Mouse (Mus musculus) limb, embryonic 15.5 days (tissue): ENCODE measurements at regions not wholly inside any gene's neighbourhood (a gene's known extent, or its start where the extent isn't known, plus 50 kb on each side); places are given as distances from the start of the nearest gene placed in this dataset.

Experiments used
- ATAC-seq: fragments of 200-750 bp; cut with Nextera tagmentation; 2 replicates; pipeline ENCODE4 v1.8.0; 2017; ENCODE audit warnings: low read depth, moderate TSS enrichment; ENCODE audit not compliant: insufficient number of reproducible peaks, low FRiP score, low TSS enrichment
- H3K27ac ChIP-seq: fragments of 300-500 bp; sonication (generic); 2 replicates; pipeline ENCODE4 v1.5.1; 2015; ENCODE audit warnings: moderate library complexity, mild to moderate bottlenecking, inconsistent platforms
- H3K27me3 ChIP-seq: fragments of 300-500 bp; sonication (generic); 2 replicates; pipeline ENCODE4 v1.6.1; 2015; ENCODE audit warnings: inconsistent platforms
- H3K36me3 ChIP-seq: fragments of 300-500 bp; sonication (generic); 2 replicates; pipeline ENCODE4 v1.6.1; 2015; ENCODE audit warnings: inconsistent platforms
- H3K4me1 ChIP-seq: fragments of 300-500 bp; sonication (generic); 2 replicates; pipeline ENCODE4 v1.6.1; 2015; ENCODE audit warnings: inconsistent platforms
- H3K4me2 ChIP-seq: fragments of 300-500 bp; sonication (generic); 2 replicates; pipeline ENCODE4 v1.6.1; 2015; ENCODE audit warnings: mild to moderate bottlenecking, inconsistent platforms
- H3K4me3 ChIP-seq: fragments of 300-500 bp; sonication (generic); 2 replicates; pipeline ENCODE4 v1.5.1; 2015; ENCODE audit warnings: mild to moderate bottlenecking, inconsistent platforms
- H3K9ac ChIP-seq: fragments of 300-500 bp; sonication (generic); 2 replicates; pipeline ENCODE4 v1.6.1; 2015; ENCODE audit warnings: inconsistent platforms
- H3K9me3 ChIP-seq: fragments of 300-500 bp; sonication (generic); 2 replicates; pipeline ENCODE4 v1.6.1; 2016; ENCODE audit warnings: inconsistent platforms
- WGBS: fragments of 180-500 bp; shearing (Covaris S2); methylation state at CpG from one replicate; pipeline ENCODE4 v1.1.7; 2015; 5-methylcytosine and 5-hydroxymethylcytosine counted together

- Histone ChIP-seq H3K9me3 (no peaks in the 10 kb centered on the region), H3K9ac (no peak overlapping the region), H3K4me3 (no peak overlapping the region), H3K4me1 (no peaks in the 10 kb centered on the region), H3K36me3 (no peaks in the 10 kb centered on the region), H3K27me3 (no peaks in the 10 kb centered on the region), H3K27ac (no peak overlapping the region), H3K4me2 (no peak overlapping the region)
- no peak for ATAC-seq
- 79% methylated on average over 8 of the region's 8 CpGs for WGBS
Observed at GRCm38 (mm10) chr5:133656837-133657236, 442.7 kb upstream of the Castor2 start.

GRCm38 (mm10) chr5:133653431-133653830 is 446.1 kb upstream of the Castor2 start:
- ATAC-seq = no peak
- H3K27me3 ChIP-seq = no peaks in the 10 kb centered on the region
- H3K9ac ChIP-seq = no peak overlapping the region
- no peaks in the 10 kb centered on the region for H3K4me1 ChIP-seq
- 82% methylated on average over 1 of the region's 1 CpGs for WGBS
- H3K4me3 ChIP-seq = no peak overlapping the region
- no peaks in the 10 kb centered on the region for H3K36me3 ChIP-seq
- H3K9me3 ChIP-seq = no peaks in the 10 kb centered on the region
- H3K4me2 ChIP-seq = no peak overlapping the region
- H3K27ac ChIP-seq = no peak overlapping the region

GRCm38 (mm10) chr5:133650246-133650645 is 449.3 kb upstream of the Castor2 start:
- Histone ChIP-seq H3K36me3 (no peaks in the 10 kb centered on the region), H3K27ac (no peak overlapping the region), H3K4me2 (no peak overlapping the region), H3K27me3 (no peaks in the 10 kb centered on the region), H3K4me3 (no peak overlapping the region), H3K4me1 (no peaks in the 10 kb centered on the region), H3K9me3 (no peaks in the 10 kb centered on the region), H3K9ac (no peak overlapping the region)
- no peak for ATAC-seq
- 51% methylated on average over 3 of the region's 3 CpGs for WGBS

- H3K9me3 ChIP-seq = no peaks in the 10 kb centered on the region
- H3K36me3 ChIP-seq = no peaks in the 10 kb centered on the region
- WGBS = 69% methylated on average over 3 of the region's 3 CpGs
- no peak overlapping the region for H3K27ac ChIP-seq
- no peaks in the 10 kb centered on the region for H3K27me3 ChIP-seq
- H3K9ac ChIP-seq = no peak overlapping the region
- no peak overlapping the region for H3K4me2 ChIP-seq
- no peak for ATAC-seq
- no peaks in the 10 kb centered on the region for H3K4me1 ChIP-seq
- H3K4me3 ChIP-seq = no peak overlapping the region
Observed at GRCm38 (mm10) chr5:133645696-133646195, 453.8 kb upstream of the Castor2 start.

- ATAC-seq = no peak
- Histone ChIP-seq H3K9me3 (no peaks in the 10 kb centered on the region), H3K27me3 (no peaks in the 10 kb centered on the region), H3K9ac (no peak overlapping the region), H3K36me3 (no peaks in the 10 kb centered on the region), H3K4me3 (no peak overlapping the region), H3K4me2 (no peak overlapping the region), H3K4me1 (no peaks in the 10 kb centered on the region), H3K27ac (no peak overlapping the region)
- 64% methylated on average over 2 of the region's 2 CpGs for WGBS
Observed at GRCm38 (mm10) chr5:133643326-133643725, 456.2 kb upstream of the Castor2 start.

GRCm38 (mm10) chr5:133634481-133634880 is 465.0 kb upstream of the Castor2 start:
- Histone ChIP-seq H3K9me3 (no peaks in the 10 kb centered on the region), H3K36me3 (no peaks in the 10 kb centered on the region), H3K4me1 (no peaks in the 10 kb centered on the region), H3K9ac (no peak overlapping the region), H3K4me2 (no peak overlapping the region), H3K4me3 (no peak overlapping the region), H3K27ac (no peak overlapping the region), H3K27me3 (no peaks in the 10 kb centered on the region)
- WGBS = 44% methylated on average over 5 of the region's 5 CpGs
- no peak for ATAC-seq

- Histone ChIP-seq H3K4me2 (no peak overlapping the region), H3K4me3 (no peak overlapping the region), H3K4me1 (no peaks in the 10 kb centered on the region), H3K36me3 (no peaks in the 10 kb centered on the region), H3K27me3 (no peaks in the 10 kb centered on the region), H3K27ac (no peak overlapping the region), H3K9ac (no peak overlapping the region), H3K9me3 (no peaks in the 10 kb centered on the region)
- ATAC-seq = no peak
Observed at GRCm38 (mm10) chr5:133631812-133632211, 467.7 kb upstream of the Castor2 start.

- Histone ChIP-seq H3K9me3 (no peaks in the 10 kb centered on the region), H3K27me3 (no peaks in the 10 kb centered on the region), H3K4me1 (no peaks in the 10 kb centered on the region), H3K4me3 (no peak overlapping the region), H3K4me2 (no peak overlapping the region), H3K36me3 (no peaks in the 10 kb centered on the region), H3K9ac (no peak overlapping the region), H3K27ac (no peak overlapping the region)
- no peak for ATAC-seq
- 79% methylated on average over 8 of the region's 8 CpGs for WGBS
Observed at GRCm38 (mm10) chr5:133619347-133619746, 480.2 kb upstream of the Castor2 start.

GRCm38 (mm10) chr5:133601241-133601739 is 498.2 kb upstream of the Castor2 start:
- no peak overlapping the region for H3K4me2 ChIP-seq
- no peak overlapping the region for H3K9ac ChIP-seq
- WGBS = 61% methylated on average over 8 of the region's 8 CpGs
- no peaks in the 10 kb centered on the region for H3K4me1 ChIP-seq
- H3K36me3 ChIP-seq = no peaks in the 10 kb centered on the region
- H3K27me3 ChIP-seq = no peaks in the 10 kb centered on the region
- no peaks in the 10 kb centered on the region for H3K9me3 ChIP-seq
- no peak overlapping the region for H3K4me3 ChIP-seq
- no peak overlapping the region for H3K27ac ChIP-seq
- no peak for ATAC-seq

- Histone ChIP-seq H3K4me1 (no peaks in the 10 kb centered on the region), H3K27ac (no peak overlapping the region), H3K4me2 (no peak overlapping the region), H3K36me3 (no peaks in the 10 kb centered on the region), H3K9ac (no peak overlapping the region), H3K4me3 (no peak overlapping the region), H3K27me3 (no peaks in the 10 kb centered on the region), H3K9me3 (no peaks in the 10 kb centered on the region)
- WGBS = 69% methylated on average over 5 of the region's 5 CpGs
- ATAC-seq = no peak
Observed at GRCm38 (mm10) chr5:133600630-133601029, 498.9 kb upstream of the Castor2 start.

- Histone ChIP-seq H3K36me3 (no peaks in the 10 kb centered on the region), H3K4me2 (no peak overlapping the region), H3K4me3 (no peak overlapping the region), H3K9me3 (no peaks in the 10 kb centered on the region), H3K9ac (no peak overlapping the region), H3K27ac (no peak overlapping the region), H3K27me3 (no peaks in the 10 kb centered on the region), H3K4me1 (no peaks in the 10 kb centered on the region)
- ATAC-seq = no peak
- 71% methylated on average over 3 of the region's 3 CpGs for WGBS
Observed at GRCm38 (mm10) chr5:133598105-133598504, 501.4 kb upstream of the Castor2 start.

- no peak overlapping the region for H3K27ac ChIP-seq
- H3K36me3 ChIP-seq = no peaks in the 10 kb centered on the region
- H3K4me3 ChIP-seq = no peak overlapping the region
- no peak overlapping the region for H3K4me2 ChIP-seq
- H3K9ac ChIP-seq = no peak overlapping the region
- H3K9me3 ChIP-seq = no peaks in the 10 kb centered on the region
- no peaks in the 10 kb centered on the region for H3K4me1 ChIP-seq
- ATAC-seq = no peak
- H3K27me3 ChIP-seq = 0 out of 2 replicates have a peak, but pooled peaks cover 3% of the 10 kb centered on the region
Observed at GRCm38 (mm10) chr5:133586492-133586891, 513.0 kb upstream of the Castor2 start.

- no peak overlapping the region for H3K27ac ChIP-seq
- no peak overlapping the region for H3K9ac ChIP-seq
- 0 out of 2 replicates have a peak, but pooled peaks cover 3% of the 10 kb centered on the region for H3K27me3 ChIP-seq
- H3K9me3 ChIP-seq = no peaks in the 10 kb centered on the region
- ATAC-seq = no peak
- no peak overlapping the region for H3K4me2 ChIP-seq
- H3K36me3 ChIP-seq = no peaks in the 10 kb centered on the region
- H3K4me1 ChIP-seq = no peaks in the 10 kb centered on the region
- H3K4me3 ChIP-seq = no peak overlapping the region
- WGBS = 28% methylated on average over 3 of the region's 3 CpGs
Observed at GRCm38 (mm10) chr5:133585181-133585580, 514.3 kb upstream of the Castor2 start.
